Mouse (Mus musculus) CD4-positive, CD25-positive, alpha-beta regulatory T cell, adult 2 months (primary cell): ENCODE results near the gene Nr4a3.

ENCODE experiments used
- DNase-seq: peaks from one replicate; pipeline ENCODE4 v3.0.0-alpha.2; 2012; ENCODE audit warnings: low read depth, low spot score

Gene Nr4a3

DNA sequence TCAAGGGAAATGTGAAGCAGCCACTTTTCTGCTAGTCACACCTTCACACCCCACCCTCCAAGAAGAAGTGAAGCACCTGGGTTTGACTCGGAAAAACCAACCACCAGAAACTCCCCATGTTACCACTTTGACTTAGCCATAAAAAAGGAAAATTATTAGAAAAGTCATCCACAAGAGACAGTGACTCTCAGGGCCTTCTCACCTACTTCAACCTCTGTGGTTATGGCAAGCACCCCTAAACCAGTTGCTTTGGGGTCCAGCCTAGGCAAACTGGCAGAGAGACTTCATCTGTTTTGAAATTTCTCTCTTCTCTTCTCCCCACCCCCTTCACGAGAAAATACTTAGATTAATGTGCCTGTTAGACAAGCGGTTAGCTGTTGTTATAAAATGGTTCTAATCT, 5.1 kb downstream of the Nr4a3 start:
- DNase-seq: no peak

DNA sequence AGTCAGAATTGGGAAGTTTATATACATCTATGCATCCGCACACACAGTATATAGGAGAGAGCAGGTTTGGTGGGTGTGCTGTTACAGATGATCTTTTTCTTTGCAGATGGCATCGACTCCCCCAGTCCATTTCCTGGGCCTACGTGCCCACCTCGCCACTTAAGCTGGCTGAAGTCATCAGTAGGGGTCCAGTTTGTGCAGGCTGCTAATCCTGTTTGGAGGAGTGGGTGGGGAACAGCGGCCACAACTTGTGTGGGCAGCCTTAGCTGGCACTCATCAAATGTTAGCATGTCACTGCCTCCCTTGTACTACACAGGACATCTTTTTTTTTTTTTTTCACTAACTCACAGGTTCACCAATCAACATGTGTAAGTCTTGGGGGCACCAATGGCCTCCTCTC, 5.5 kb downstream of the Nr4a3 start:
- peak; percentile 21 for DNase-seq

DNA sequence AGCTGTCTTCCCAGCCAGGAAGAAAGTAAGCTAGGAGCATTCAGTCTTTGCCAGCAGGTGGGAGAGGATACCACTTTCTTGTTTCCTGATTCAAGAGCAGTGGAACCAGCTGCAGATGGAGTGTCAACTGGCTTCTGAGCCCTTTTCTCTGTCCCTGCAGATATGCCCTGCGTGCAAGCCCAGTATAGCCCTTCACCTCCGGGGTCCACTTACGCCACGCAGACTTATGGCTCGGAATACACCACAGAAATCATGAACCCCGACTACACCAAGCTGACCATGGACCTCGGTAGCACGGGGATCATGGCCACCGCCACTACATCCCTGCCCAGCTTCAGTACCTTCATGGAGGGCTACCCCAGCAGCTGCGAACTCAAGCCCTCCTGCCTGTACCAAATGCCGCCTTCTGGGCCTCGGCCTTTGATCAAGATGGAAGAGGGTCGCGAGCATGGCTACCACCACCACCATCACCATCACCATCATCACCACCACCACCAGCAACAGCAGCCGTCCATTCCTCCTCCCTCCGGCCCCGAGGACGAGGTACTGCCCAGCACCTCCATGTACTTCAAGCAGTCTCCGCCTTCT, 6.2 kb downstream of the Nr4a3 start:
- peak; percentile 21 for DNase-seq

DNA sequence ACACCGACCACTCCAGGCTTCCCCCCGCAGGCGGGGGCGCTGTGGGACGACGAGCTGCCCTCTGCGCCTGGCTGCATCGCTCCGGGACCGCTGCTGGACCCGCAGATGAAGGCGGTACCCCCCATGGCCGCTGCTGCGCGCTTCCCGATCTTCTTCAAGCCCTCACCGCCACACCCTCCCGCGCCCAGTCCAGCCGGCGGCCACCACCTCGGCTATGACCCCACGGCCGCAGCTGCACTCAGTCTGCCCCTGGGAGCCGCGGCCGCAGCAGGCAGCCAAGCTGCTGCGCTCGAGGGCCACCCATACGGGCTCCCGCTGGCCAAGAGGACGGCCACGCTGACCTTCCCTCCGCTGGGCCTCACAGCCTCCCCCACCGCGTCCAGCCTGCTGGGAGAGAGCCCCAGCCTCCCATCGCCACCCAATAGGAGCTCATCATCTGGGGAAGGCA, 6.7 kb downstream of the Nr4a3 start:
- DNase-seq: peak; percentile 21

DNA sequence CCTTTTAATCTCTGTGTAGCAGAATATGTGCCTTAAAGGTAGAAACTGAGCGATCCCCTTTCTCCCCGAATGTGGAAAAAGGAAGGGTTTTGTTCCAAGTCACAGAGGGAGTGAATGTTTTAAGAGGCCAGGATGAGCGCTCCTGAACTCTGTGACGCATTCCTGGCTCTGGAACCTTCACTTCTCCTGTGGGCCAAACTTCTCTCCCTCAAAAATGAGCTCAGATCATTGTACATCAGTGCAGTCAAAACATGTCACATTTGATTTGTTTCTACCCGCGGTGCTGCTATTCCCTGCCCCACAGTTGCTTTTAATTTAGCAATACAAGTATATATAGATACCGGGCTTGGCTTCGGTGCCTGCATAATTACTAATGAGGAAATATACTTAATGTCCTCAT, 16.8 kb downstream of the Nr4a3 start:
- no peak for DNase-seq

DNA sequence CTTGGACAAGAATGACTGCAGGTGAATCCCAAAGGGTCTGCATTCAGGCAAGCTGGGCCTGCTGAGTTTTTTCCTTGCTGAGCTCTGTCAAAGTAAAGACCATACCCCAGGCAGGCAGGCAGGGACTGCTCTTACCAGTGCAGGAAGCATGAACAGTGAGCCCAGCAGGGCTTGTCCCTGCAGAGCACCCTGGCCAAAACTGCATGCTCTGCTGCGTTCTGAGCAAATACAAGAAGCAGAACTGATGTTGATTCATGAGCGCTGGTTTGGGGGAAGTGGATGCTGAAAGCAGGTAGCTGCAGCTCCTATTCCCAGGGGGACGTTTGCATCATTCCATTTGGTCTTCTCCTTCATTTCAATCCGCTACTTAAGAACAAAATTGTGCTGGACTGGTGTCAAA, 19.4 kb downstream of the Nr4a3 start:
- DNase-seq: no peak

DNA sequence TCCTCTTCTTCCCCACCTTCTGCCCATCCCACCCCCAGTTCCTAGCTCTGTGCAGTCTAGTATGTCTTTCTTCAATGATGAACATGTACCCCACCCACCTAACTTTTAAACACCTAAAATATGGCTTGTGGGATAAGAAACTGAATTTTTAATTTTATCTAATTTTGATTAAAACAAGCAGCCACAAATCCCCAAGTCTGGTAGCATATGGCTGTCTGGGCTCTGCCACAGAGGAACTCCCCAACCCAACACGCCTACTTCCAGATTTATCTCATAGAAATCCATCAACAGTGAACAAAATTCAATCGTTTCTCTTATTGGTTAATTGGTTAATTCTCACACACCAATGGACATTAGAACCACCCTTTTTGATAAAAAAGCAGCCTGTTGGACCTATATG, 21.7 kb downstream of the Nr4a3 start:
- DNase-seq: no peak

DNA sequence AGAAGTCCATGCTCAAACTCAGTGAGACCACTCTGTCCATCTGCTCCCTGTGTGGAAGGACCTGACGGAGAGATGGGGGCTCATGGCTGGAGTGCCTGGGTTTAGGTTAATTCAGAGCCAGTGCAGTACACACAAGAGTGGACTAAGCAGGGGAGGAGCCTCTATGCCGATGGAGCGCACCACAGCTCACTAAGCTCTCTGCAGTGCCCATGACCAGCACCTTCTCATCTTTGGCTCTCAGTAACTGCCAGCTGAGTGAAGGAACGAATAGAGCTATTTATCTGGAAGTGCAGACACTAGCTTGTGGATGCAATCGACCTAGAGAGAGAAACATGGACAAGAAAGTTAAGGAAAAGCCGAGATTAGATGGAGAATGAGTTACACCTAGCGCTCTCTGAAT, 24.2 kb downstream of the Nr4a3 start:
- no peak for DNase-seq

DNA sequence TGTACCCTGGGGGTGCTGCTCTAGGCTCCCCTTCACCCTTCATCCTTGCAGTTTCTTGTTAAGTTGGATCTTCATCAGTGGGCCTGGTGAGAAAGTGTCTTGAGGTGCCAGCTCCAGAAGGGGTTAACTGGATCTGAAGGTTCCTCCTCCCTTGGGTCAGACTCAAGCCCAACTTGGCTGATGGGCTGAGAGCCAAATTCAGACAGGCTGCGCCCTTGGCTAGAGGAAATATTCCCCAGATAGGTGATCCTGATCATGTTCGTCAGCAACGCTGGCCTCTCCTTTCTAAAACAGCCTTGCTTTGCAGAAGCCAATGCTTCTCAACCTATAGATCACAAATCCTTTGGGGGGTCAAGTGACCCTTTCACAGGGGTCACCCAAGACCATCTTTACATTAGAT, 27.1 kb downstream of the Nr4a3 start:
- DNase-seq: no peak

DNA sequence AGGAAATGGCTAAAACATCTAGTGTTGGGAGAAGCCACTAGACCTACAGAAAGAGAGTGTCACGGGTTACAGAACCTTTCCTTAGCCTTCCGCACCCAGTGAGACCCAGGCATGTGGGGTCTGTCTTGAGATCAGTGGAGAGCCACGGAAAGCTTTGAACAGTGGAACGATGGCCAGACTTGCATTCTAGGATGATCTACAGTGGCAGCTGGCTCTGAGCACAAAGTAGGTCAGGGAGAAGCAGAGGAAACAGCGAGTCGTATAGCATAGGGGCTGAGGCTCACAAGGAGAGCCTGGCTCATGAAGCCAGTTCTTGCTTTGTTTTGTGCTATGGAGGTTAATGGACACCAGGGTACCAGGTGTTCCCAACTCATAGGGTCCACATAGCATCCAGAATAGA, 28.4 kb downstream of the Nr4a3 start:
- no peak for DNase-seq

DNA sequence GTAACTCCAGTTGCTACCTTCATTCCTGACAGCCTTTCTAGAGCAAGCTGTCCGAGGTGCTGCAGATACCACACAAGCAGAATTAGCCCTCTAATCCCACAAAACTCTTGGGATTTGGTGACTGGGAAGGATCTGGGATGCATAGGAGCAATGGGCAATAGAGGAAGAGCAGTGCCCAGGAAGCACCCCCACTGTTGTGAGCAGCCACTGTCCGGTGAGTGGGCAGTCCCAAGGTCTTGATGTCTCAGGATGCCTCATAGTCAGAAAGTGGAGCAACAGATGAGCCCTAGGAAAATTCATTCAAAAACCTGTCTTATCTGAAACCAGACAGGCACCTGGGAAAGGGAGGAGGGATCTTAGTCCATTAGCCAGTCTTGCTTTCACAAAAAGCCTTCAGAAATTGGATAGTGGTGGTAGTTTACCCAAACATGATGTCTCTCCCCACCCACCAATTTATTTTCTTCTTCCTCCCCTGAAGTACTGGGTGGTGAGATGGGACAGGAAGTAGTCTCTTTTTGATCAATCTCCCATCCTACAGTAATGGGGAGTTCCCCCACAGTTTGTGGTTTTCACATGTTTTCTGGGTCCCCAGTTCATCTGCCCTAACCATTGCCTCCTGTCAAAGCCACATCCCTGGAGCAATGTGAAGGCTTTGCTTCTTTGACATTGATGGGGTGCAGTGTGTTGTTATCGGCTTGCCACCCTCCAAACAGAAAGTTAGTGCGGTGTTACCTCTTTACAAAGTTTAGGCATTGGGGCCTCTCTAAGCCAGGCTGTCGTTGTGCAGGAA, 29.7 kb downstream of the Nr4a3 start:
- DNase-seq: peak; percentile 82

DNA sequence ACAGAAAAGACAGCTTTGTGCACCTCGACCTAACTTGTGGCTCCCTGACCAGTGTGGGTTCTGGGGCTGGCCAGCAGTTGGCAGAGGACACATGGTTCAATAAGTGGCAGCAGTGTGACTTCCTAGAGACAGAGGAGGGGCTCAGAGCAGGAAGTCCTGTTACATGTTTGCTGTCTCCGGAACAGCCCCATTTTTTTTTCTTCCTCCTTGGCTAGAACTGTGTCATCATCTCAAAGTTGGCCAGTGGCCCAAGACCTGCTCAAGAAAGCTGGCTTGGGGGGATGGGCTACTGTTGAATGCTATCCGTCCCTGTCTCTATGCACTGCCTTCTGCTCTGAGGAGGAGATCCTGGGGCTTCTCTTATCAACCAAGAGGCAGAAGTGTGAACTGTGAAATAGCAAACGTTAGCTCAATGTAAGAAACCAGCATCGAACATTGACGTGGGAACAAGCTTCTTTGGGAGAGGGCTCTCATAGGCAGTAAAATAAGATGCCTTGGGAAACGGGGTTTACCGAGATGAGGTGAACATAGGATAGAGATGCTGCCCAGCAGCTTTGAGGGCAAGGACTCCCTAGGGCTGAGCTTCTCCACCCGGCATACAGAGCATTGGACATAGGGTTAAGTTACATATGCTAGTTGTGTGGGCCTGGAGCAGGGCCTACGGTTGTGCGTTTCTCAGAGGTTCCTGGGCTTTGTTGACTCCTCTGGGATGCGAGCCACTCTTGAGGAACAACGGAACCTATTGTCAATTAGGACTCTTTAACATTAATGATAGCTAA, 31.9 kb downstream of the Nr4a3 start:
- peak; percentile 30 for DNase-seq

DNA sequence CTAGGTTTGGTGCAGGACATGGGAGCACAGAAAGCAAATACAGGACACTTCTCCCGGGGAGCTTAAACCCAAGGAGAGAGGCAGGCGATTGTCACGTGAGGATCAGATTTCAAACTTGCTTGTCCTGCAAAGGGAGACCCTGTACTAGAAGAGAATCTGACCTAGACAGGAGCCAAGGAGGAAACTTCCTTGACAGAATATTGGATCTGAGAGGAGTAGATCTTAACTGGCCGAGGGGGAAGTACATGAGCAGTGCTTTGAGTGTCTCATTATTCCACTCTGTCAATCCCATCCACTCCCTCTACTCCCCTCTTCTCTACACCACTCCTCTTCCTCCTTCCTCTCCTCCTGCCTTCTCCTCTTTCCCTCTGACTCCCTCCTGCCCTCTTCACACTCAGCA, 33.3 kb downstream of the Nr4a3 start:
- no peak for DNase-seq

DNA sequence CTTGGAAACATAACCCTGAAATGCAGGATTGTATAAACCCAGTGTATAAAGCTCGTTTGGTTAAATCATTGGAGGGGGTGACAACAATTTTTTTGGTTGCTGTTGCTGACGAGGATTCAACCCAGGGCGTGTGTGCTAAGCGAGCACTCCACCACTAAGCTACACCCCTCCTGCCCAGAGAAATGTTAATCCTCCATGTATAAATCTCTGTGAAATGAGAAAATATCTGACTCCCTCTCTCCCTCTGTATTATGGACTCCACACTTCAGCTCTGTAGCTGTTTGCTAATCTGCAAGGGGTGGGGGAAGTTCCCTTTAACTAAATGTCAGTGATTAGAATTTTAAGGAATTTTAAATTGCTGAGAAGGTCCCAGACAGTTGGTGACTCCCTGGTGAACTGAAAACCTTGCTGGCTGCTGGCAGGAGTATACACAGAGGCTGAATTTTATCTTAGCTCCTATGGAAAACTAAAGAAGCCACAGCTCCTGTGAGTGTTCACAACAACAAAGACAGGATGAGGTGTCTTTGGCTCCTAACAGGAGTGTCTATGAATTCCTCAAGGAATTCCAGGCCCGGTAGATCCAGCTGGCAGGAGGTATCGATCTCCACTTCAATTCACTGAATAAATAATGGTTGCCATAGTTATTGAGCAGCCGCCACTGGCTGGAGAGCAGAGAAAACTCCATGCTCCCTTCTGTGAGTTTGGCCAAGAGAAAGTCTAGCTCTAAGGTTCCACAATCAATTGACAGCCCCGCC, 34.5 kb downstream of the Nr4a3 start:
- DNase-seq: no peak

DNA sequence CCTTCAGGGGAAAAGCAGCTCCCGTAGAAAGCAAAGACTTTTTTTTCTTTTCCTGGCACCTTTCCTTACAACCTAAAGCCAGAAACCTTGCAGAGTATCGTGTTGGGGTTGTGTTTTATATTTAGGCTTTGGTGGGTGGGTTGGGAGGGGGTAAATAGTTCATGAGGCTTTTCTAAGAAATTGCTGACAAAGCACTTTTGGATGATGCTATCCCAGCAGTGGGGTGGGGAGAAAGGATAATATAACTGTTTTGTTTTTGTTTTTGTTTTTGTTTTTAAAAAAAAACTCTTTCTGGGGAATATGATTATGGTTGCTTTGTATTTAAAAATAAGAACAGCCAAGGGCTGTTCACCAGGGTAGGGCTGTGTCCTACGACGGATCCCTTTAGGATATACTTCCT, 38.5 kb downstream of the Nr4a3 start:
- no peak for DNase-seq

DNA sequence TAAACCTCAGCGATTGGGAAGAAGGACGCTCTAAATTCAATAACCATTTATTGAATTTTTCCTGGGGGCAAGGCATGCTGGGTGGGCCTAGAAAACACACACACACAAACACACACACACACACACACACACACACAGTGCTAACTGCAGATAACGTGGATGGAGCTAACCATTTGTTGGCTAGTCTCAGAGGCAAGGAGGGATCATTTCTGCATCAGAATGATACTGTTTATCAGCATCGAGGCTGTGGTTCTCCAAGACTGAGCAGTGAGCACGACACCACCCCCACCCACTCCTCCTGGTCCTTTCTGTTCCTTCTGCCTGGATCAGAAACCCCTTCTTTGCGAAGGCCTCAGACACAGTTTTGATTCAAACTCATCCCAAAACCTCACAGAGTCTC, 41.7 kb downstream of the Nr4a3 start:
- DNase-seq: no peak

DNA sequence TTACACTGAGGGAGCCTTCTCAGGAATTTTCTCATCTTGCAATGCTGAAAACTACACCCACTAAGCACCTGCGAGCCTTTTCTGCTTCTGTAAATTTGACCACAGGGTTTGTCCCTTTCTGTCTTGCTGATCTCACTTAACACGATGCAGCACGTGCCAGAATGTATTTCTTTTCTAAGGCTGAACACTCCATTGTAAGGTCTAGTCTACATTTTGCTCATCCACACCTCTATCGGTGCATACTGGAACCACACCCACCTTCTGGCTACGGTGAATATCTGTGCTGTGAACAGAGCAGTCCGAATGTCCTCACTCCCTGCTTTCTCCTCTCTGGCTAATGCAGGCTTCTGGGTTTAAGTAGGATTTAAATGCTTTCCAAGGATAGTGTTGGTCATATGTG, 42.5 kb downstream of the Nr4a3 start:
- DNase-seq: peak; percentile 32

DNA sequence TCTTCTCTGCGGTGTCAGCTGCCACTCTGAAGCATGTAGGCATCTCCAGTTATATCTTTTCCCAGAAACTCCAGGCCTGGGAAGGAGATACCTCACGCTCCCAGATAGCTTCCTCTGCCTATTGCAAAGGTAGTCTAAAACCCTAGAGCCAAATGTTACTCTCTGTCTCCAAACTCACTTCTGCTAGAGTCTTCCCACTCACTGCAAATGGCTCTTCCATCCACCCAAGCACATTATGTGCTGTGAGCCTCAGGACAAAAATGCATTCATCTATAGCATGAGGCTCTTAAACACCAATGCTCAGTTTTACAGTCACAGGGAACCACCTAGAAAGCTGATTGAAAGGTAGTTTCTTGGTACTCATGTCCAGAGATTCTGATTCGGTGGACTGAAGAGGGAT, 48.3 kb downstream of the Nr4a3 start:
- DNase-seq: no peak

DNA sequence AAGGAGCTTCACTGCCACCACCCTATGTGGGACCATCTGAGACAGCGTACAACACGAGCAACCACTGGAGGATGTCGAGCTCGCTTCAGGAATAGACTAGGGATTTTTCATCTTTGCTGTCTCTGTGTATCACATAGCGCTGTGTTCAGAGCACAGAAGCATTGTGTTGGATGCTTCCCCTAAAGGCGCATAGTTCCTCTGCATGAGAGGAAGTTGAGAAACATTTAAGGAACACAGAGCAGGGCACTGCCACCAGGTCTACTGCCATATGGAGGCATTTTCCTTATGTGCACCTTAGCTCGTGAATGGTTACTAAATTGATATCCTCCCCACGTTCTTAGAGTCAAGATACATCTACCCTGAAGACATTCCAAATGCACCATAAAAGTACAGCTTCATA, 55.3 kb downstream of the Nr4a3 start:
- no peak for DNase-seq

DNA sequence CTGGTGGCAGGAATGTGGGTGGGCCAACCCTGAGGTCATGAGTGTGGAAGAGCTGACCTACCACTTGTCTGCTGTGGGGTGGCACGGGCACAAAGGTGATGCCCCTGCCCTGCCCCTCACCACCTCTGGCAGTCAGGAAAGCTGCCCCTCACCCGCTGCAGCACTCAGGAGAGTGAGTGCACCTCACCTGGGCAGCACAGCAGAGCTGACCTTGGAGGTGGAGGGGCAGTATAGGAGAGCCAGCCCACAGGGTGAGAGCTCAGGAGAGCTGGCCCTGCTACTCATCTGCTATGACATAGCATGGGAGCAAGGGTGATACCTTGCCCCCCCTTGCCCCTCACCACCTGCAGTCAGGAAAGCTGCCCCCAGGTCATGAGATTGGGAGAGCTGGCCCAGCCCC, 57.0 kb downstream of the Nr4a3 start:
- DNase-seq: no peak

DNA sequence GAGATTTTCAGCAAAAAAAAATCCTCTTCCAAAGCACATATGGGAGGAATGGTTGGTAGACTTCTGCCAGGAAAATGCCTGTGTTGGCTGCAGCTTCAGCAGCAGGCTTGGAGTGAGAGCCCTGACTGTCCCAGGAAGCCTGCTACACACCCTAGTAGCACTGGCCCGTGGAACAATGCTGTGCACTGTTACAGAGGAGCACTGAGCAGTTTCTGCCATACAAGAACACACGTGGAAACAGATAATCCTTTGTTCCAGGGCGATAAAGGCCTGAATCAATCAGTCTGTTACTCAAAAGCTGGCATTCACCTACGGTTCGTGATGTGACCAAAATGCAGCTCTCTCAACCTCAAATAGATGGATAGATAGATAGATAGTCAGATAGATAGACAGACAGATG, 60.4 kb downstream of the Nr4a3 start:
- no peak for DNase-seq

DNA sequence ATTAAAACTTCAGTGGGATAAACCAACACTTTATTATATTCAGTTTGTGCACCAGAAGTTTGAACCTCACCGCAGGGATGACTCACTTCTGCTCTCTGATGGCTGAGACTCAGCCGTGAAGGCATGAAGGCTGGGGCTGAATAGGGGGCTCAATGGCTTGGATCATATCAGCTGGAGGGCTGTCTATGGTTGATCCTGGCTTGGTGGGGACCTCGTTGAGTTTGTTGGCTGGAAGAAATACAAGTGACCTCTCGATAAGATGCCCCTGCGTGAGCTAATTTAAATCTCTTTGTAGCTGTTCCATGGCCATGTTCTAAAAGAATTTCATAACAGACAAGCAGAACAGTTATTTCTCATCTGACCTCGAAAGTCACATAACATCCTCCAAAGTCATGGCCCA, 62.1 kb downstream of the Nr4a3 start:
- no peak for DNase-seq
